Mouse (Mus musculus) hindlimb bud, embryonic 11.5 days (tissue): Measurements from ENCODE around the gene Ankle1.
A peak's percentile ranks its signal among the peaks of the same experiment; 100 is the strongest.

Source experiments
- DNase-seq: peaks from one replicate; pipeline ENCODE4 v3.0.0-alpha.2; 2012; ENCODE audit warnings: low read depth, low spot score; ENCODE audit errors: extremely low spot score

The Ankle1 gene

GRCm38 (mm10) chr8:71381971-71382961, 23.5 kb upstream of the Ankle1 start:
- DNase-seq: no peak

GRCm38 (mm10) chr8:71383396-71383795, 22.4 kb upstream of the Ankle1 start:
- DNase-seq: no peak

- no peak for DNase-seq
Observed at GRCm38 (mm10) chr8:71383860-71384259, 21.9 kb upstream of the Ankle1 start.

GRCm38 (mm10) chr8:71385212-71385835, 20.5 kb upstream of the Ankle1 start:
- DNase-seq: no peak

GRCm38 (mm10) chr8:71388267-71388666, 17.5 kb upstream of the Ankle1 start:
- no peak for DNase-seq

GRCm38 (mm10) chr8:71391696-71392095, 14.1 kb upstream of the Ankle1 start:
- DNase-seq: no peak

- DNase-seq: no peak
Observed at GRCm38 (mm10) chr8:71392391-71392790, 13.4 kb upstream of the Ankle1 start.

GRCm38 (mm10) chr8:71392871-71393270, 12.9 kb upstream of the Ankle1 start:
- no peak for DNase-seq

- no peak for DNase-seq
Observed at GRCm38 (mm10) chr8:71394481-71394880, 11.3 kb upstream of the Ankle1 start.

- no peak for DNase-seq
Observed at GRCm38 (mm10) chr8:71395071-71395470, 10.7 kb upstream of the Ankle1 start.

- no peak for DNase-seq
Observed at GRCm38 (mm10) chr8:71395629-71396028, 10.2 kb upstream of the Ankle1 start, which contains the start of gene Ushbp1. Gene Ushbp1 (minus strand): TSS chr8:71395802.

GRCm38 (mm10) chr8:71396639-71397305, 9.0 kb upstream of the Ankle1 start, which contains the start of gene Babam1:
Gene Babam1 (plus strand): TSS chr8:71396861.
- DNase-seq: peak; percentile 71

- DNase-seq: no peak
Observed at GRCm38 (mm10) chr8:71397701-71398100, 8.1 kb upstream of the Ankle1 start.

- no peak for DNase-seq
Observed at GRCm38 (mm10) chr8:71400826-71401225, 5.0 kb upstream of the Ankle1 start.

- no peak for DNase-seq
Observed at GRCm38 (mm10) chr8:71401454-71401853, 4.4 kb upstream of the Ankle1 start.

- DNase-seq: no peak
Observed at GRCm38 (mm10) chr8:71402446-71402964, 3.3 kb upstream of the Ankle1 start.

- no peak for DNase-seq
Observed at GRCm38 (mm10) chr8:71403107-71403885, 2.5 kb upstream of the Ankle1 start.

- no peak for DNase-seq
Observed at GRCm38 (mm10) chr8:71404011-71404410, 1.8 kb upstream of the Ankle1 start.

GRCm38 (mm10) chr8:71404951-71405351, 859 bp upstream of the Ankle1 start:
- DNase-seq: no peak
